Mouse (Mus musculus) right cerebral cortex, postnatal 36 days (tissue): ENCODE measurements around the gene Dad1.
"Not testable (repeated sequence)": the region's sequence is repeated elsewhere in the genome, so short reads cannot be mapped to it uniquely, and the experiment has no call there.

Experiments
- DNase-seq, 2 experiments: peaks; one replicate each; pipeline ENCODE4 v3.0.0; 2022; ENCODE audit warnings: low spot score in 2 of 2, mixed read lengths in 1 of 2

Gene Dad1

GRCm38 (mm10) chr14:54246232-54246631 is 7.7 kb downstream of the Dad1 start:
- DNase-seq, result no peak

GRCm38 (mm10) chr14:54244183-54244582 is 9.7 kb downstream of the Dad1 start:
- DNase-seq, result no peak

GRCm38 (mm10) chr14:54240542-54240941 is 13.4 kb downstream of the Dad1 start:
- no peak for DNase-seq

- DNase-seq, result peak; percentile 57 to 75
Measured at GRCm38 (mm10) chr14:54239002-54239736, 14.7 kb downstream of the Dad1 start.

- no peak for DNase-seq
Measured at GRCm38 (mm10) chr14:54236881-54237280, 17.0 kb downstream of the Dad1 start.

- no peak for DNase-seq
Measured at GRCm38 (mm10) chr14:54235825-54236540, 17.9 kb downstream of the Dad1 start.

GRCm38 (mm10) chr14:54234231-54235040 is 19.5 kb downstream of the Dad1 start:
- no peak for DNase-seq

GRCm38 (mm10) chr14:54233559-54234143 is 20.3 kb downstream of the Dad1 start:
- DNase-seq, result no peak

- DNase-seq, result peak in 1 of 2 experiments; percentile 34
Measured at GRCm38 (mm10) chr14:54232811-54233558, 20.9 kb downstream of the Dad1 start.

GRCm38 (mm10) chr14:54232143-54232542 is 21.8 kb downstream of the Dad1 start:
- no peak for DNase-seq

GRCm38 (mm10) chr14:54231176-54231956 is 22.5 kb downstream of the Dad1 start:
- no peak for DNase-seq

GRCm38 (mm10) chr14:54230638-54231150 is 23.2 kb downstream of the Dad1 start:
- no peak for DNase-seq

GRCm38 (mm10) chr14:54229849-54230248 is 24.1 kb downstream of the Dad1 start:
- not testable (repeated sequence) for DNase-seq

- DNase-seq, result no peak
Measured at GRCm38 (mm10) chr14:54228933-54229713, 24.8 kb downstream of the Dad1 start.

- DNase-seq, result no peak
Measured at GRCm38 (mm10) chr14:54228501-54228900, 25.4 kb downstream of the Dad1 start.

- peak in 1 of 2 experiments; percentile 33 for DNase-seq
Measured at GRCm38 (mm10) chr14:54227911-54228451, 25.9 kb downstream of the Dad1 start.

GRCm38 (mm10) chr14:54226911-54227811 is 26.7 kb downstream of the Dad1 start:
- no peak for DNase-seq

GRCm38 (mm10) chr14:54225725-54226124 is 28.2 kb downstream of the Dad1 start:
- DNase-seq, result no peak
